Mouse (Mus musculus): ENCODE measurements around the gene Unc119b. TPM values are rescaled to one million over a fixed set of nuclear protein-coding genes. Genes with fewer than 3 reads are reported as not detected.
A peak's percentile ranks its signal among the peaks of the same experiment; 100 is the strongest.

Unc119b gene
- polyA plus RNA-seq, 1 experiment = 38.7 TPM

DNA sequence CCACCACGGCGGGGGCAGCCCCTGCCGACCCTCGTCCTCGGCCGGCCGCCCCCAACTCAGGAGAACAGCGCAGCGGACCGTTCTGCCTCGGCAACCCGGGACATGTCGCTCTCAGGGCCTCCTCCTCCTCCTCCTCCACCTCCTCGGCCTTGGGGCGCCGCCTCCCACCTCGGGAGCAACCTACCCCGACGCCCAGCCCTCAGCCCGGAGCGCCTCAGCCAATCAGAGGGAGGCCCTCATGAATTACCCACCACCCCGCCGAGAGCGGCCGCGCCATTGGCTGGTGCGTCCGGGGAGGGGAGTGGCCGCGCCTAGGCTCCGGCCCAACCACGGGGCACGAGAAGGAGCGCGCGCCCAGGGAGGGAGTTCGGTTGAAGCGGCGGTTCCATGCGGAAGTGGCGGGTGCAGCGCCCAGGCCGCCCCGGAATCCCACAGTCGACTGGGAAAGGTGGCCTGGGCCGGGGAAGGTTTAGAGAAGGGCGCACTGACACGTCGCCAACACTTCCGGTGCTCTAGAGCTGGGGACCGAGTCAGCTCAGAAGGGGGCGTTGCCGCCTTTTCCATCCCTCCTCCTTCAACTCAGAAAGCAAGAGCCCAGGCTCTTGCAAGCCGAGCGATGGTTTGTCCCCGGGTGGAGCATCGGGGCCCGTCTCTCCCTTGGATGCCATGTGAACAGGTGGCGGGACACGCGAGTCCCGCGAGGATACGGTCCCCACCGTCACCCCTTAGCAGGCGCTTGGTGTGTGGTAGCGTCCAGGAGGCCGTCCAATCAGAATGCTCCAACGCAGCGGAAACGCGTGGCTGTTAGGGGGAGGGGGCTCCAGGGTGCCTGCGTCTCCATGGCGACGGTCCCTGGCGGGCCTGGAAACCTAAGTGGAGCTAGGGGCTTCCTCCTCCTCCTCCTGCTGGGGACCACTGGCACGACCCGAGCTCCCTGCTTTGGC, 23.5 kb upstream of the Unc119b start, which contains the start of gene Mlec:
TSS of gene Mlec (minus strand) at position 140 of the 944 bp plus-strand sequence.
- under 1% methylated on average over 77 of the region's 78 CpGs for WGBS
- TF ChIP-seq CTCF (IDR thresholded peaks at IDR 0.05; ENCODE audit: extremely low read depth, insufficient read depth, insufficient read length, insufficient replicate concordance) (no peak), POLR2A (IDR thresholded peaks at IDR 0.05; ENCODE audit: low read depth, low read length) (peak; percentile 92)
- Histone ChIP-seq H3K27me3 (ENCODE audit: control insufficient read depth, insufficient read depth, low read length) (no peaks in the 10 kb centered on the region), H3K36me3 (ENCODE audit: control insufficient read depth, insufficient read depth, low read length) (no peaks in the 10 kb centered on the region), H3K4me3 (ENCODE audit: extremely low read depth, insufficient read depth, insufficient read length) (peak within 1 kb of the TSS; percentile 82), H3K27ac (ENCODE audit: insufficient read depth, low read length) (peak within 1 kb of the TSS; percentile 94), H3K4me1 (ENCODE audit: control insufficient read depth, insufficient read depth, insufficient read length) (peaks cover 13% of the 10 kb centered on the region; the same call in 1 of the 2 replicates)
- peak; percentile 94 to 98 for DNase-seq (ENCODE audit: low read depth in 1 of 2, low spot score in 2 of 2)

DNA sequence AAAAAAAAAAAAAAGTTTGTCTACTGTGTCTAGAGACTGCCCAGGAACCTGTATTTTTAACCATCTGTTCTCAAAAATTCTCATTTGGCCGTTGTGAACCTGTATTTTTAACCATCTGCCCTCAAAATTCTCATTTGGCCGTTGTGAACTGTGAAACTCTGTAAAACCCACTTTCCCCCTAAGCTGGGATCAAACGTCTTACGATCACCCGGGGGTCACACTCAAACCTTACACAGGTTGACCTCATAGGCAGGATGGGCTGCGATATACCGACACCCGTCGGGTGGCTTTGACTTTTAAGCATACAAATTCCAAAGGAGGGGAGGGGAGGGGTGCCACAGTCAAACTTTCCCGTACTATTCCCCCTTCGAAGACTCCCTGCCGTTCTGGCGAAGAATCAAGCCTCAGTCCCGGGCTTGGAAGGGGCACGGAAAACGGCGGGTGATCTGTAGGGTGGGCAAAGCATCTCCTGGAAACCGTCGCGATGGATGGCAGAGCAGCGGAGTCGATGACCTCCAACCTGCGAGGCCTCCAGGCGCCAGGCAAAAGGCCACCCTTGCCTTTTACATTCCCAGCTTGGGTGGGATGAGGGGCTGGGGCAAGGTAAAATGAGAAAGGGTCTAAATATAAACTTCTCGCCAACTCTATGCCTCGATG, 22.3 kb upstream of the Unc119b start:
- H3K27me3 ChIP-seq (ENCODE audit: control insufficient read depth, insufficient read depth, low read length) = no peaks in the 10 kb centered on the region
- TF ChIP-seq CTCF (IDR thresholded peaks at IDR 0.05; ENCODE audit: extremely low read depth, insufficient read depth, insufficient read length, insufficient replicate concordance) = no peak
- TF ChIP-seq POLR2A (IDR thresholded peaks at IDR 0.05; ENCODE audit: low read depth, low read length) = no peak
- H3K27ac ChIP-seq (ENCODE audit: insufficient read depth, low read length) = peak overlapping the region; percentile 55
- H3K4me3 ChIP-seq (ENCODE audit: extremely low read depth, insufficient read depth, insufficient read length) = peak overlapping the region; percentile 82
- H3K4me1 ChIP-seq (ENCODE audit: control insufficient read depth, insufficient read depth, insufficient read length) = peaks cover 15% of the 10 kb centered on the region; the same call in 1 of the 2 replicates
- no peak for DNase-seq (ENCODE audit: low read depth in 1 of 2, low spot score in 2 of 2)
- no peaks in the 10 kb centered on the region for H3K36me3 ChIP-seq (ENCODE audit: control insufficient read depth, insufficient read depth, low read length)
- 1% methylated on average over 26 of the region's 26 CpGs for WGBS

DNA sequence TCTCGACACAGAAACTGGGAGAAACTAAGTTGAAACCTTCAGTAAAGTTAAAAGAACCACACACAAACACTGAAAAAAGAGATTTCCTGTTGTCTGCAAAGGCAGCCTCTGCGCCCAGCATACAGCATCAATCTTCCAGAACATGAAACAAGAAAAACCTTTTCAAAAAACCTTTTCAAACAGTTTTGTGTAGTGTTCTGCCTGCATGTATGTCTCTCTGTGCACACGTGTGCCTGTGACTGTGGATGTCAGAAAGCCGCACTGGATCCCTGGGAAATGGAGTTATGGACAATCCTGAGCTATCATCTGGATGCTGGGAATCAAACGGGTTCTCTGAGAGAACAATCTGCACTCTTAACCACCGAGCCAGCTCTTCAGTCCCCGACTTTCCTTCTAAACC, 21.6 kb upstream of the Unc119b start:
- H3K4me3 ChIP-seq (ENCODE audit: extremely low read depth, insufficient read depth, insufficient read length) = no peak overlapping the region
- no peaks in the 10 kb centered on the region for H3K27me3 ChIP-seq (ENCODE audit: control insufficient read depth, insufficient read depth, low read length)
- H3K36me3 ChIP-seq (ENCODE audit: control insufficient read depth, insufficient read depth, low read length) = no peaks in the 10 kb centered on the region
- TF ChIP-seq POLR2A (IDR thresholded peaks at IDR 0.05; ENCODE audit: low read depth, low read length) (no peak), CTCF (IDR thresholded peaks at IDR 0.05; ENCODE audit: extremely low read depth, insufficient read depth, insufficient read length, insufficient replicate concordance) (no peak)
- no peak for DNase-seq (ENCODE audit: low read depth in 1 of 2, low spot score in 2 of 2)
- peak overlapping the region; percentile 84 for H3K27ac ChIP-seq (ENCODE audit: insufficient read depth, low read length)
- WGBS = 8% methylated on average over 7 of the region's 7 CpGs
- H3K4me1 ChIP-seq (ENCODE audit: control insufficient read depth, insufficient read depth, insufficient read length) = peaks cover 17% of the 10 kb centered on the region; the same call in 1 of the 2 replicates

DNA sequence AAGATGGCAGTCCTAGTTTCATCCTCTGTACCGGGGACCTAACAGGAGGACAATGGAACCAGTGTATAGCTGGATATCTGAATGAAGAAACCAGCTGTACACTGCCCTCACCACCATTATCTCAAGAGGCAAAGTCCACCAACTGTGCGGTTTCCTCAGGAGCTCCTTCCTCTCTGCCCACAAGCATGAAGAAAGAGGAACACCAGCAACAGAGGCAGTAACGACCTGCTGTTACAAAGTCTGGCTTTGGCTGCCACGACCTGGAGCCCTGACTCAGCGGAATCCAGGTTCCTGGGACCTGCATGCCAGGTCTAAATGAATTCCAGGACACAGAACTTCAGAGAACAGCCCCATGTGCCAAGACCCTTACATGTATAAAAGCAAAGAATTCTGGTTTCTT, 21.1 kb upstream of the Unc119b start:
- Histone ChIP-seq H3K27me3 (ENCODE audit: control insufficient read depth, insufficient read depth, low read length) (no peaks in the 10 kb centered on the region), H3K4me1 (ENCODE audit: control insufficient read depth, insufficient read depth, insufficient read length) (peaks cover 21% of the 10 kb centered on the region; the same call in 1 of the 2 replicates), H3K36me3 (ENCODE audit: control insufficient read depth, insufficient read depth, low read length) (no peaks in the 10 kb centered on the region), H3K27ac (ENCODE audit: insufficient read depth, low read length) (peak overlapping the region; percentile 84), H3K4me3 (ENCODE audit: extremely low read depth, insufficient read depth, insufficient read length) (peak overlapping the region; percentile 37; the same call in 1 of the 2 replicates)
- TF ChIP-seq CTCF (IDR thresholded peaks at IDR 0.05; ENCODE audit: extremely low read depth, insufficient read depth, insufficient read length, insufficient replicate concordance) (no peak), POLR2A (IDR thresholded peaks at IDR 0.05; ENCODE audit: low read depth, low read length) (no peak)
- WGBS = 3% methylated on average over 5 of the region's 5 CpGs
- DNase-seq (ENCODE audit: low read depth in 1 of 2, low spot score in 2 of 2) = peak in 1 of 2 experiments; percentile 58

DNA sequence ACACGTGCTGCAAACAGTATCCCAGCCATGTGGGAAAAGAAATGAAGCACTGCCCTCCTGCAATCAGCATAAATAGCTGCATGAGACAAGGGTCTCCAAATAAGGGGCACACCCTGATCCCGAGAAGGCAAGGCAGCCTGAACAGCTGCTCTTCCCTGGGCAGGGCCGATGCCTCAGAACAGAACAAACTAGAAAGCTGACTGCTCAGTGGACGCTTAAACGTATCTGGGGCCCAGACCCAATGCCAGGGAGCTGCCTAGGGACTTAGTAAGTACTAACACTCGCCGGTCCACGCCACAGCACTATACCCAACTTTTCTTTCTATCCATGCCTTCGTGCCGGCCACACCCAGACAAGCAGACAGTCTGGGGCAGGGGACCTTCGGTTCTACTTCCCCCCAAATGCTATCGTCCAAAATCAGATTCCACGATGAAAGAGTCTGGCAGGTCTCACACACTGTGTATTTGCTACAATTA, 20.4 kb upstream of the Unc119b start:
- Histone ChIP-seq H3K4me3 (ENCODE audit: extremely low read depth, insufficient read depth, insufficient read length) (peak overlapping the region; percentile 37; the same call in 1 of the 2 replicates), H3K27ac (ENCODE audit: insufficient read depth, low read length) (peak overlapping the region; percentile 84), H3K36me3 (ENCODE audit: control insufficient read depth, insufficient read depth, low read length) (peaks cover 6% of the 10 kb centered on the region), H3K4me1 (ENCODE audit: control insufficient read depth, insufficient read depth, insufficient read length) (peaks cover 22% of the 10 kb centered on the region; the same call in 1 of the 2 replicates), H3K27me3 (ENCODE audit: control insufficient read depth, insufficient read depth, low read length) (no peaks in the 10 kb centered on the region)
- 11% methylated on average over 13 of the region's 13 CpGs for WGBS
- DNase-seq (ENCODE audit: low read depth in 1 of 2, low spot score in 2 of 2) = no peak
- TF ChIP-seq CTCF (IDR thresholded peaks at IDR 0.05; ENCODE audit: extremely low read depth, insufficient read depth, insufficient read length, insufficient replicate concordance) = no peak
- TF ChIP-seq POLR2A (IDR thresholded peaks at IDR 0.05; ENCODE audit: low read depth, low read length) = no peak

DNA sequence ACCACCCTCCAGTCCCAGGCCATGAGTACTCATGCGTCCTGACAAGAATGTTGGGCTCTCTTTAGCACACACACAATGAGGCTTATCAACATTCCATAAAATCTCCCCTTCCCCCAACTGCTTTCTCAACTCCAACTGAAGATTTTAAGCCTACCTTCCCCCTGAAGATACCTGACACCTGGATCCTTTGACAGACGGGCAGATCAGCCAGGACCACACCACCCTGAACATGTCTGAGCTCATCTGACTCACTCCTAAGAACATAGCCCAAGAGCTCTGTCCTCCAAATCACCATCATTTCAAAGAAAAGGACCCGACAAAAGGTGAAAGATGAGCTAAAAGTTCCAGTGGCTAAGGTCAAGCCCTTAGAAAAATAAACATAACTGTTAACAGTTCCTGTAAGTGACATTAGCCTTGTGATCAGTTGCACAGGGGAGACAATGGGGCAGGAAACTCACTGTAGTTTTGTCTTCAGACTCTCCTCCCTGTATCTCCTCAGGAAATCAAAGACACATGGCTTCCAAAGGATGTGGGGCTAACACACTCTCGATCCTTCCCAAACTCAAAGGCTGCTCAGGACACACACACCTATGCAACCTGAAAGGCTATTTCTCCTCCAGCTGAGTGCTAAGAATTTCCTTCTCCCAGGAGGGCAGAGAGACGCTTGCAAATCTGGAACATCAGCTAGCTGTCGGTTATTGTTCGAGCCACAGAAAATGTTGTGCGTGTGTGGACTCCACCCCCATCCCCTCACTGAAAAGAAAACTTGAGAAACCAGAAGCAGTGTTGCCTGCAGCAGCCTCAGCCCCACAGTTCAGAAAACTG, 17.6 kb upstream of the Unc119b start:
- DNase-seq (ENCODE audit: low read depth in 1 of 2, low spot score in 2 of 2) = no peak
- Histone ChIP-seq H3K27ac (ENCODE audit: insufficient read depth, low read length) (no peak overlapping the region), H3K4me1 (ENCODE audit: control insufficient read depth, insufficient read depth, insufficient read length) (peaks cover 22% of the 10 kb centered on the region; the same call in 1 of the 2 replicates), H3K36me3 (ENCODE audit: control insufficient read depth, insufficient read depth, low read length) (peaks cover 26% of the 10 kb centered on the region), H3K4me3 (ENCODE audit: extremely low read depth, insufficient read depth, insufficient read length) (no peak overlapping the region), H3K27me3 (ENCODE audit: control insufficient read depth, insufficient read depth, low read length) (no peaks in the 10 kb centered on the region)
- 39% methylated on average over 8 of the region's 8 CpGs for WGBS
- TF ChIP-seq CTCF (IDR thresholded peaks at IDR 0.05; ENCODE audit: extremely low read depth, insufficient read depth, insufficient read length, insufficient replicate concordance) = no peak
- TF ChIP-seq POLR2A (IDR thresholded peaks at IDR 0.05; ENCODE audit: low read depth, low read length) = no peak

Data from spleen, adult 2 months (tissue).